Mouse (Mus musculus) c-Kit-positive CD71-positive TER-119-negative erythroid progenitor cells, embryonic 14.5 days (primary cell): ENCODE results near the gene Rps6ka3.

Experiments used
- DNase-seq: peaks from one replicate; pipeline ENCODE4 v3.0.0-alpha.2; 2013; ENCODE audit warnings: low read depth

Rps6ka3 gene

GRCm38 (mm10) chrX:159321342-159321741 lies 111.2 kb downstream of the Rps6ka3 start:
- DNase-seq, result peak; percentile 51

GRCm38 (mm10) chrX:159364506-159364905 lies 154.4 kb downstream of the Rps6ka3 start:
- DNase-seq, result no peak

GRCm38 (mm10) chrX:159371831-159372752 lies 162.0 kb downstream of the Rps6ka3 start, which contains the start of gene Eif1ax:
TSS of gene Eif1ax (plus strand) at chrX:159372178.
- DNase-seq, result peak; percentile 64

DNA sequence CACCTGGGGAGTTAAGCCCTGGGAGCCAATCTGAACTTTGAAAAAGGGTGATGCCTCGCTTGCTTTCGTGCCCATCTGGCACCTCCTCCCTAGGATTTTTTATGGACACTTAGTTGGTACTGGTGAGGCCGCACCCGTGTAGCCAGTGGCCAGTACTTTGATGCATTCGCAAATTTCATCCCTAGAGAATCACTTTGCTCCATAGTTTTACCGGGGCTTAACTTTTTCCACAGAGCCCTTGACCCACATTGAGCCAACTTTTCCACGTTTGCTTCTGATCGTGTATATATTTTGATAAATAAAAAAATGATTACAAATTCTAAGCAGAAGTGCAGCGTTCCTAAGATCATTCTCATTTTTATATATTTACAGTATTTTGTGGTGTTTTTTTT lies 162.6 kb downstream of the Rps6ka3 start:
- no peak for DNase-seq

DNA sequence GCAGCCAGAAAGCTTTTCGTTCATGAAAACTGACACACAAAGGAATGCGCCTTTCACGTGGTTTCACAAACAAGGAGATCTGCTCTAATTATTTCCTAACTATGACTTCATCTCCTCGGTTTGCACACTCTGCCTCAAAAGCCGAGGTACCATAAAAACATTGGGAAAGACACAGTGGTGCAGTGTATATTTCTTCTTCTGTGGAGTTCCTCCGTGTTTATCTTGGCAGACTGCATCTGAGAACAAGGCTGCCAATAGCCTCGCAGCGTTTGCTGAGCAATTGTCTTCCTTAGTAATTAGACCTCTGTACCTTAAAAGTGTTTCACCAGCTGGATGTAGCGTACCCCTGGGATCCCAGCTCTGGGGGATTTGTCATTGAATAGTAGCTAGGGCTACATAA lies 177.0 kb downstream of the Rps6ka3 start:
- DNase-seq, result no peak

DNA sequence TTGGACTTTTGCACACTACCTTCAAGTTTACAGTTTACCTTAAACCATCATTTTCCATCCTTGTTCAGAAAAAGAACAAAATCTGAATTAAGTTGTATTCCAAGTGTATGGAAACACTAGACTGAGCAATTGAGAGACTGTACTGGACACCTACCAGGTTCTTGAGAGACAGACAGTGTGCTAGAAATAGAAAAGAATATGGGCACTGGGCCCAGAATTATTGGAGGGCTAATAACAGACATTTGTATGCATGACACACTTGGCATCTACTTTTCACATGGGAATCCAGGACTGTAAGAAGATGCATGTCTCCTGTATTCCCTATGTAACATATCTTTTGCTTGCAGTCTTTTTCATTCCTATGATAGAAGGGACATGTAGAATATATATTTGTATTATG lies 178.8 kb downstream of the Rps6ka3 start:
- no peak for DNase-seq

DNA sequence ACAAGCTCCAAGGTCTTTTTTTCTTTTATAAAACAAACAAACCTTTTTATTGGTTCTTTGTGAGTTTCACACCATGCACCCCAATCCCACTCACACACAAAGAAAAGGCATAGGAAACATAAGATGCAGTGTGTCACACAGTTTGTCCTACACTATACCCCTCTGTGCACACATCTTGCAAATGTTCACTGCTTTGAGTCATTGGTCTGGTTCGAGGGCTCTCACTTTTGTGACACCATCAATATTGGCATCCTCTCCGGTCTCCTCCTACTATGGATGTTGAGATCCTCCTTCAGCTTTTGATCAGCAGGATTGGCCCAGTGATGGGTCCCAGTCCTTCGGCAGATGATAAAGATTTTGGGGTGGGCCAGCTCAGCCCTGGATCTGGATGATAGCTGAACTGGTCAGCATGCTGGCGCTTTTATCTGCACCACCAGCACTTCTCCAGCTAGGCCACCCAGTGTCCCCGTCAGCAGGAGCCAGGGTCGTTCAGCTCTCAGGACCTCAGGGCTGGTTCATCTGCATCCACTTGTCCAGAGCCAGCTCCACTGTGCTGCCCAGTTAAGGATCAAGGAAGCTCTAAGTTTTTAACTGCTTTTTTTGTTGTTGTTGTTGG lies 180.3 kb downstream of the Rps6ka3 start:
- no peak for DNase-seq

- DNase-seq, result no peak
These were observed 181.1 kb downstream of the Rps6ka3 start for GRCm38 (mm10) chrX:159391239-159391638.

- peak; percentile 38 for DNase-seq
These were observed 199.1 kb downstream of the Rps6ka3 start for GRCm38 (mm10) chrX:159409253-159409652.

GRCm38 (mm10) chrX:159414130-159414828 lies 204.2 kb downstream of the Rps6ka3 start, which contains the start of gene Map7d2:
TSS of gene Map7d2 (plus strand) at chrX:159414572.
- no peak for DNase-seq

GRCm38 (mm10) chrX:159414829-159415673 lies 204.9 kb downstream of the Rps6ka3 start:
- no peak for DNase-seq
